Mouse (Mus musculus) cortical plate, adult 2 months (tissue): ENCODE data around the gene Ganab.

ENCODE experiments used
- CTCF ChIP-seq: fragments of 200-500 bp; IDR thresholded peaks from 2 replicates; pipeline ENCODE4 v1.5.1; 2011; ENCODE audit warnings: mild to moderate bottlenecking, control low read depth, low read length; ENCODE audit not compliant: insufficient read depth; ENCODE audit errors: extremely low read depth
- POLR2A ChIP-seq: fragments of 200-500 bp; IDR thresholded peaks from 2 replicates; pipeline ENCODE4 v1.6.1; 2011; ENCODE audit warnings: mild to moderate bottlenecking, low read length, control low read depth; ENCODE audit not compliant: insufficient read depth; ENCODE audit errors: extremely low read depth

DNA sequence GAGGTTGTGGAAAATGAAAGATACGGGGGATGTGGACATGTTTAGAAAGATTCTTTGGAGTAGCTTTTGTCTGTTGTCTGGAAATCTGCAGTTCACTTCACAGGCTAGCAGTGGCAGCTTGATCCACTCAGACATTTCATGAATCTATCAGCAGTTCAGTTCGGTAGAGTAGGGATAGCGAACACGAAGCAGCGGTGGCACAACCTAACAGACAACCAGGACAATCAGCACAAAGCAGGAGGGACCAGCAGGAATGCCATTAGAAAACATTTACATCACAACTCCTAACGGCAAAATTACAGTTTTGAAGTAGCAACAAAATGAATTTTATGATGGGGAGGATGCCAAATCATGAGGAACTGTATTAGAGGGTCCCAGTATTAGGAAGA is 21.8 kb downstream of the Ganab start:
- TF ChIP-seq CTCF: no peak
- no peak for TF ChIP-seq POLR2A
